7 mouse cellular contexts compared by ENCODE assay signal in genomic region chr2:180996436-180996835, GRCm38 (mm10). TPM values are rescaled to one million over a fixed set of nuclear protein-coding genes. Genes with fewer than 3 reads are reported as not detected.
DNase-seq lines count a peak whose midpoint lies in the region; ATAC-seq and TF ChIP-seq lines count a peak whose summit lies in the region.

No protein-coding gene starts in this region.

- no peaks in the 10 kb centered on the region for H3K9me3 ChIP-seq in lung, embryonic 16.5 days (ENCODE audit: control insufficient read depth, low read length)

- DNase-seq in CD8-positive naive resting alpha-beta T cell, adult 2 months (ENCODE audit: low read depth in 2 of 2, low spot score in 2 of 2), result peak; percentile 13 to 27
- DNase-seq in Patski (ENCODE audit: low read depth, low spot score), result no peak
- DNase-seq in embryo, embryonic 10.5 days (ENCODE audit: low spot score), result peak; percentile 72
- peak; percentile 46 to 61 for DNase-seq in heart, postnatal 10 days
- DNase-seq in kidney, postnatal 14 days, result peak; percentile 49
- peak; percentile 59 for DNase-seq in retina, postnatal 7 days (ENCODE audit: low read depth, low spot score)

- 4% methylated on average over 5 of the region's 5 CpGs for WGBS in lung, embryonic 16.5 days

- no peaks in the 10 kb centered on the region for H3K4me1 ChIP-seq in lung, embryonic 16.5 days (replicated peaks; ENCODE audit: control insufficient read depth, insufficient read depth, low read length)

- intact Hi-C loops in heart, postnatal 10 days (cut with DNase I), result loop anchor here (1.0 kb wide), 2 partner anchors 64 to 76 kb away; no protein-coding TSS in a partner anchor

- peak; percentile 84 for TF ChIP-seq CTCF in Patski (IDR thresholded peaks at IDR 0.05)

- H3K27ac ChIP-seq in lung, embryonic 16.5 days (ENCODE audit: low read length), result no peak overlapping the region

- no peak overlapping the region for H3K4me3 ChIP-seq in lung, embryonic 16.5 days (ENCODE audit: low read length)

- no peak overlapping the region for H3K4me2 ChIP-seq in lung, embryonic 16.5 days (ENCODE audit: low read depth, low read length)

- CTCF ChIA-PET in Patski (lab: Charles Lee), result interaction anchor here (0.9 to 1.4 kb wide), 8 partner anchors 9 to 68 kb away, joined by 3 to 5 read pairs (median 3); partner anchors contain the start of gene Arfgap1

- in situ Hi-C loops in Patski (cut with MboI; ENCODE audit: low pct_unique_long_range_greater_than_20kb), result loop anchor here (5.0 kb wide), 1 partner anchor 61 kb away; no protein-coding TSS in a partner anchor

- H3K27me3 ChIP-seq in Patski, result peaks cover 14% of the 10 kb centered on the region
- H3K27me3 ChIP-seq in lung, embryonic 16.5 days (ENCODE audit: control insufficient read depth, insufficient read depth, low read depth, low read length), result no peaks in the 10 kb centered on the region

- ATAC-seq in Patski, result peak; percentile 14
- ATAC-seq in lung, embryonic 16.5 days (ENCODE audit: low read depth), result peak; percentile 61

- H3K36me3 ChIP-seq in lung, embryonic 16.5 days (ENCODE audit: control insufficient read depth, insufficient read depth, low read length), result no peaks in the 10 kb centered on the region

- POLR2A ChIA-PET in Patski (lab: Charles Lee), result no interaction called here

- H3K9ac ChIP-seq in lung, embryonic 16.5 days (ENCODE audit: low read length), result no peak overlapping the region

RNA-seq across cellular contexts. Expression of gene Col20a1, which starts 10.1 kb away (rescaled TPM):
- polyA plus RNA-seq in Patski (2021), result 0.30 TPM
- total RNA-seq in heart, postnatal 10 days (2021), result under 1 TPM; 0.62 to 0.92 TPM
- polyA plus RNA-seq in lung, embryonic 16.5 days (2015; fragmentation: Nextera tagmentation; extraction: Ambion mirVana), result 0.09 and 0.30 TPM in 2 replicates

RNA-seq across cellular contexts. Expression of gene Arfgap1, which starts 29.4 kb away (rescaled TPM):
- polyA plus RNA-seq in Patski (2021), result 56.2 TPM
- 10 to 100 TPM; 47.2 to 50.5 TPM for total RNA-seq in heart, postnatal 10 days (2021)
- 96.2 and 98.6 TPM in 2 replicates for polyA plus RNA-seq in lung, embryonic 16.5 days (2015; fragmentation: Nextera tagmentation; extraction: Ambion mirVana)

RNA-seq across cellular contexts. Expression of gene Nkain4, which starts 41.9 kb away (rescaled TPM):
- polyA plus RNA-seq in Patski (2021), result 0.59 TPM
- total RNA-seq in heart, postnatal 10 days (2021), result 10 to 100 TPM; 10.4 to 16.0 TPM
- polyA plus RNA-seq in lung, embryonic 16.5 days (2015; fragmentation: Nextera tagmentation; extraction: Ambion mirVana), result 98.4 and 106 TPM in 2 replicates

RNA-seq across cellular contexts. Expression of gene Chrna4, which starts 46.9 kb away (rescaled TPM):
- 0.05 TPM for polyA plus RNA-seq in Patski (2021)
- under 1 TPM; 0.12 to 0.34 TPM for total RNA-seq in heart, postnatal 10 days (2021)
- polyA plus RNA-seq in lung, embryonic 16.5 days (2015; fragmentation: Nextera tagmentation; extraction: Ambion mirVana), result 0.45 and 0.46 TPM in 2 replicates

Comparison
In these comparisons a context has a peak if more than half of its experiments do, and no peak if none do; other contexts are left out.
1. RNA of gene Nkain4, which starts 41.9 kb away (polyA plus RNA-seq): 98.4 to 106 TPM in lung, embryonic 16.5 days; 0.59 TPM in Patski (single experiment); every median in the first group is over 10 times any median in the second.